In the genomic region with DNA sequence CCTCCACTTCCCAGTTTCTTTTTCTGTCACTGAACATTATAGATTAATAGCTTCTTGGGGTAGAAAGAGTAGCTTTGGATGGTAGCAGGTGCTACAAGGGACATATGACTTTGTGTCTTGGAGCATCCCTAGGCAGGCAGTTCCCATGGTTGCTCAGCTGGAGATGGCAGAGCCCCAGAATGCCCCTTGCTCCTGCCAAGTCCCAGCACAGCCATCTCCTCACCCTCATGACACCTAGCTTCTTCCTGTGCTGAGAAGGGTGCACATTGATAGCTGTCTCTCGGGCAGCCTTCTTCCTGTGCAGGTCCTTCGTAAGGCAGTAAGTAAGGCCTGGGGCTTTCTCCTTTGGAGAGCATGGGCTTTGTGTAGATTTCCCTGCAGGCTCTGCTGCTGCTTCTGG, we compare ENCODE assay signal across 24 mouse cellular contexts.
DNase-seq lines count a peak whose midpoint lies in the region; ATAC-seq and TF ChIP-seq lines count a peak whose summit lies in the region.
"Had no signal": no experiment of that assay in that cellular context is flagged by ENCODE, and none has a peak within 500 bp of the region (broad histone marks: within the 10 kb centered on the region; RNA-seq: fewer than 3 reads in every experiment).

No protein-coding gene starts in this region.

- H3K36me3 ChIP-seq in hindbrain, embryonic 13.5 days: no peaks in the 10 kb centered on the region
- no peaks in the 10 kb centered on the region for H3K36me3 ChIP-seq in hindbrain, postnatal 0 days (ENCODE audit: insufficient read depth, low read length)
- H3K36me3 ChIP-seq in stomach, postnatal 0 days (ENCODE audit: control insufficient read depth, insufficient read depth, low read length): no peaks in the 10 kb centered on the region
- H3K36me3 ChIP-seq: embryonic facial prominence, embryonic 15.5 days; heart, embryonic 15.5 days; hindbrain, embryonic 15.5 days; liver, embryonic 15.5 days; lung, embryonic 15.5 days; midbrain, embryonic 10.5 days had no signal

- no peak overlapping the region for H3K9ac ChIP-seq in hindbrain, embryonic 13.5 days
- no peak overlapping the region for H3K9ac ChIP-seq in hindbrain, postnatal 0 days (replicated peaks; ENCODE audit: low read length)
- no peak overlapping the region for H3K9ac ChIP-seq in stomach, postnatal 0 days (ENCODE audit: low read length)
- H3K9ac ChIP-seq: embryonic facial prominence, embryonic 15.5 days; heart, embryonic 15.5 days; hindbrain, embryonic 15.5 days; liver, embryonic 15.5 days; lung, embryonic 15.5 days had no signal

- no peak for TF ChIP-seq EP300 in stomach, postnatal 0 days (optimal IDR thresholded peaks at IDR 0.05)

- H3K4me1 ChIP-seq in hindbrain, embryonic 13.5 days (replicated peaks): peaks cover 58% of the 10 kb centered on the region
- H3K4me1 ChIP-seq in hindbrain, postnatal 0 days (ENCODE audit: insufficient read depth, low read length): peaks cover 30% of the 10 kb centered on the region
- peaks cover 5% of the 10 kb centered on the region; the same call in 1 of the 2 replicates for H3K4me1 ChIP-seq in stomach, postnatal 0 days (replicated peaks; ENCODE audit: control insufficient read depth, insufficient read depth)

- no peak overlapping the region for H3K4me2 ChIP-seq in hindbrain, embryonic 13.5 days
- H3K4me2 ChIP-seq in hindbrain, postnatal 0 days (ENCODE audit: low read depth, low read length): no peak overlapping the region
- no peak overlapping the region for H3K4me2 ChIP-seq in stomach, postnatal 0 days (replicated peaks; ENCODE audit: low read depth)
- H3K4me2 ChIP-seq: embryonic facial prominence, embryonic 15.5 days; heart, embryonic 15.5 days; hindbrain, embryonic 15.5 days; liver, embryonic 15.5 days; lung, embryonic 15.5 days had no signal

- 73% methylated on average over 2 of the region's 2 CpGs for WGBS in hindbrain, embryonic 13.5 days
- WGBS in hindbrain, postnatal 0 days: 78% methylated on average over 2 of the region's 2 CpGs
- WGBS in stomach, postnatal 0 days: 92% methylated on average over 2 of the region's 2 CpGs

- peak; percentile 52 to 56 for DNase-seq in cerebellum, postnatal 25 days
- DNase-seq in hindbrain, postnatal 0 days (ENCODE audit: low spot score): no peak
- peak; percentile 49 for DNase-seq in thymus, postnatal 4 days
- no peak for DNase-seq in thymus, postnatal 10 days (ENCODE audit: low spot score in 2 of 2)
- no peak for DNase-seq in stomach, postnatal 0 days (ENCODE audit: low spot score)
- DNase-seq: adrenal gland, postnatal 36 days; heart, postnatal 36 days; kidney, adult 9 months; liver; lung, postnatal 36 days had no signal

- H3K9me3 ChIP-seq in hindbrain, embryonic 13.5 days: no peaks in the 10 kb centered on the region
- no peaks in the 10 kb centered on the region for H3K9me3 ChIP-seq in hindbrain, postnatal 0 days (ENCODE audit: low read length)
- H3K9me3 ChIP-seq in stomach, postnatal 0 days (ENCODE audit: control insufficient read depth, low read length): no peaks in the 10 kb centered on the region
- H3K9me3 ChIP-seq: embryonic facial prominence, embryonic 15.5 days; heart, embryonic 15.5 days; hindbrain, embryonic 15.5 days; limb, embryonic 10.5 days; liver, embryonic 15.5 days; lung, embryonic 15.5 days; midbrain, embryonic 10.5 days had no signal

- no peaks in the 10 kb centered on the region for H3K27me3 ChIP-seq in hindbrain, embryonic 13.5 days
- no peaks in the 10 kb centered on the region for H3K27me3 ChIP-seq in hindbrain, postnatal 0 days (ENCODE audit: insufficient read depth, low read length)
- H3K27me3 ChIP-seq in stomach, postnatal 0 days (ENCODE audit: control insufficient read depth, insufficient read depth, low read length): no peaks in the 10 kb centered on the region
- H3K27me3 ChIP-seq: embryonic facial prominence, embryonic 15.5 days; heart, embryonic 15.5 days; hindbrain, embryonic 15.5 days; liver, embryonic 15.5 days; lung, embryonic 15.5 days had no signal

- TF ChIP-seq CTCF in hindbrain, postnatal 0 days (IDR thresholded peaks at IDR 0.05; ENCODE audit: low read depth): no peak
- TF ChIP-seq CTCF in stomach, postnatal 0 days (IDR thresholded peaks at IDR 0.05; ENCODE audit: low read depth): no peak

- no peak for ATAC-seq in cerebellum, adult (ENCODE audit: insufficient number of reproducible peaks, low FRiP score, low TSS enrichment)
- ATAC-seq in hindbrain, embryonic 13.5 days (ENCODE audit: low FRiP score): no peak
- no peak for ATAC-seq in hindbrain, postnatal 0 days
- ATAC-seq in stomach, postnatal 0 days (ENCODE audit: low FRiP score, low TSS enrichment): no peak
- ATAC-seq: forebrain, embryonic 16.5 days; intestine, embryonic 16.5 days; midbrain, embryonic 16.5 days had no signal

- H3K4me3 ChIP-seq in hindbrain, embryonic 13.5 days: no peak overlapping the region
- no peak overlapping the region for H3K4me3 ChIP-seq in hindbrain, postnatal 0 days (ENCODE audit: low read length)
- no peak overlapping the region for H3K4me3 ChIP-seq in stomach, postnatal 0 days (ENCODE audit: low read depth, low read length)
- H3K4me3 ChIP-seq: embryonic facial prominence, embryonic 15.5 days; heart, embryonic 15.5 days; hindbrain, embryonic 15.5 days; layer of hippocampus, adult 2 months; limb, embryonic 10.5 days; liver, embryonic 15.5 days; lung, embryonic 15.5 days; midbrain, embryonic 10.5 days; myocyte had no signal

- H3K27ac ChIP-seq in hindbrain, embryonic 13.5 days: peak overlapping the region; percentile 14; the same call in 1 of the 2 replicates
- H3K27ac ChIP-seq in hindbrain, postnatal 0 days: no peak overlapping the region
- H3K27ac ChIP-seq in stomach, postnatal 0 days (replicated peaks): no peak overlapping the region
- H3K27ac ChIP-seq: embryonic facial prominence, embryonic 15.5 days; heart, embryonic 15.5 days; hindbrain, embryonic 15.5 days; layer of hippocampus, adult 2 months; limb, embryonic 10.5 days; liver, embryonic 15.5 days; lung, embryonic 15.5 days; midbrain, embryonic 10.5 days had no signal

Comparison
In these comparisons a context has a peak if more than half of its experiments do, and no peak if none do; other contexts are left out.
1. DNase-seq: peak in cerebellum, postnatal 25 days (2 of 2) and thymus, postnatal 4 days (single experiment); none in hindbrain, postnatal 0 days (single experiment), thymus, postnatal 10 days (0 of 2) and stomach, postnatal 0 days (single experiment).